Mouse (Mus musculus) layer of hippocampus, postnatal 10 days (tissue): Measurements from ENCODE around the gene Apeh. TPM values are rescaled to one million over a fixed set of nuclear protein-coding genes. Genes with fewer than 3 reads are reported as not detected.

Experiments used
- DNase-seq, 2 experiments: peaks; one replicate each; pipeline ENCODE4 v3.0.0; 2021; ENCODE audit warnings: low spot score in 2 of 2
- total RNA-seq, 2 experiments: library from RNA; stranded (reverse); gene quantifications; 2 replicates each; pipeline ENCODE4 v1.2.3; 2021

Apeh gene
- total RNA-seq, 2 experiments from 2014 or later: 41.0 to 46.7 TPM

- no peak for DNase-seq
Observed at GRCm38 (mm10) chr9:108082988-108083431, 11.4 kb downstream of the Apeh start, which contains the start of gene Rnf123. Rnf123 (minus strand) TSS chr9:108083346.

GRCm38 (mm10) chr9:108082549-108082948, 11.9 kb downstream of the Apeh start:
- DNase-seq: no peak

DNA sequence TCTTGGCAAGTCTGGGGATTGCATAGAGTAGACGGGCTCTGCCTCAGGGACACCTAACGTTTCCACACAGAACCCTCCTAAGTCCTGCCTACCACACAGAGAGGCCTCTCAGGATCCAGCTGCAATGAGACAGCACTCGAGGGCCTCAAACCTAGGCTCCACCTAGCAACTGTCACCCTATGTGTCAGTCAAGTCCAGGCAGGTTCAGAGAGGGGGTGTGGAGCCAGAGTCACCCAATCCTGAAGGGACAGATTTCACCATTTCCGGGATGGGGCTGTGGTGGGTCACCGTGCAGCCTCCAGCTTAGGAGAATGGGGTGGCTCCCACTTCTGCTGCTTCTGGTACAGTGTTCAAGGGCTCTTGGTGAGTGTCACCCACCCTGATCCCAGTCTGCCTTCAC, 14.2 kb downstream of the Apeh start, which contains the start of gene Mst1:
Mst1 (plus strand) TSS at position 269 of the 400 bp plus-strand sequence.
- no peak for DNase-seq

- DNase-seq: no peak
Observed at GRCm38 (mm10) chr9:108073141-108073930, 21.1 kb downstream of the Apeh start.

GRCm38 (mm10) chr9:108072481-108072924, 21.9 kb downstream of the Apeh start:
- DNase-seq: no peak

GRCm38 (mm10) chr9:108071801-108072200, 22.6 kb downstream of the Apeh start:
- no peak for DNase-seq

- no peak for DNase-seq
Observed at GRCm38 (mm10) chr9:108069529-108069928, 24.9 kb downstream of the Apeh start.

- DNase-seq: no peak
Observed at GRCm38 (mm10) chr9:108069007-108069406, 25.4 kb downstream of the Apeh start.

DNA sequence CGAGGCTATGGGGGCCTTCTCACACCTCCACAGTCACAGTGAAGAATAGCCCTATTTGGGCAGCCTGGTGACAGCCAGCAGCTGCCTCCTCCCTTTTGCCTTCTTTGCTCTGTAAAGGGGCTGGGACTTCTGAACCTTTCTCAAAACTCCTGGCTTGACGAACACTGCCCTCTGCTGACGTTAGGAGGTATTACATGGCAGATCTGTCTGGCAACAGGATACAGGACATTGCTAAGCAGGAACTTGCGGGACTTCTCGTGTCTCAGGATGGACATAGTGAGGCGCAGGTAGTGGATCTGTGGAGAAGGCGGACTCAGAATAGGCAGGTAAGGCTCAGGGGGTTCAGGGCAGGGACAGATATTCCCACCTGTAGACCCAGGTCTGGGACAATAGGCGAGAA, 26.5 kb downstream of the Apeh start:
- DNase-seq: peak; percentile 90 to 91

- DNase-seq: no peak
Observed at GRCm38 (mm10) chr9:108067199-108067598, 27.2 kb downstream of the Apeh start.

GRCm38 (mm10) chr9:108065491-108066011, 28.9 kb downstream of the Apeh start:
- peak; percentile 70 to 78 for DNase-seq

DNA sequence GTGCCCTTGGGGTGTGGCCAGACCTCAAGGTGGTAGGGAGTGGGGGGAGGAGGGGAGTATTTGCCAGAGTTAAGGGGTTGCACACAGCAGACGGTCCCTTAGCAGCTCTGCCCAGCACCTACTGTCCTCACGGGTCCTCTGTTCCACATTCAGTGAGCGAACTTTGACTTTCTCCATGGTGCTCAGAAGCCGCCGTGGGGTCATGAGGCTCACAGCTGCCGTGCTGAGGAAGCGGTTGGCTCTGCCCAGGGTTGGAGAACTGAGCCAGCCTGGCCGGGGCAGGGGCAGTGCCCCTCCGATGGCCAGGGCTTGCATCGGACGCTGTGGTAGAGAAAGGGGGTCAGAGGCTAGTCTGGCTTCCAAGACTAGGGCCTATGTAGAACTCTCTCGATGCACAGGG, 31.0 kb downstream of the Apeh start:
- no peak for DNase-seq

- no peak for DNase-seq
Observed at GRCm38 (mm10) chr9:108062142-108062541, 32.3 kb downstream of the Apeh start.

- no peak for DNase-seq
Observed at GRCm38 (mm10) chr9:108058291-108058690, 36.1 kb downstream of the Apeh start.

DNA sequence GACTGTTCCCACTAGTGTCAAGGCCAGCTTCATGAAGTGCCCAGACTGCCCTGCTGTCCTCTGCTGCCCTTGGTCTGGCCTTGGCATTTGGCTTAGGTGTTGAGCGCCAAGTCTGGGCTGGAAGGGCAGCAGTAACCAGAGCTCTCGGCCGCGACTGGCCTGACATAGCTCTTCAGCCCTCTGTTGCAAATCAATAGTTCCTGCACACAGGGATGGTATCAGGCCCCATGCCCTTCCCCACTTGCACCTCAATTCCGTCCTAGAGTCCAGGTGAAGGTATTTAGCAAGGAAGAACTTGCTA, 37.2 kb downstream of the Apeh start:
- DNase-seq: peak in 1 of 2 experiments; percentile 3

DNA sequence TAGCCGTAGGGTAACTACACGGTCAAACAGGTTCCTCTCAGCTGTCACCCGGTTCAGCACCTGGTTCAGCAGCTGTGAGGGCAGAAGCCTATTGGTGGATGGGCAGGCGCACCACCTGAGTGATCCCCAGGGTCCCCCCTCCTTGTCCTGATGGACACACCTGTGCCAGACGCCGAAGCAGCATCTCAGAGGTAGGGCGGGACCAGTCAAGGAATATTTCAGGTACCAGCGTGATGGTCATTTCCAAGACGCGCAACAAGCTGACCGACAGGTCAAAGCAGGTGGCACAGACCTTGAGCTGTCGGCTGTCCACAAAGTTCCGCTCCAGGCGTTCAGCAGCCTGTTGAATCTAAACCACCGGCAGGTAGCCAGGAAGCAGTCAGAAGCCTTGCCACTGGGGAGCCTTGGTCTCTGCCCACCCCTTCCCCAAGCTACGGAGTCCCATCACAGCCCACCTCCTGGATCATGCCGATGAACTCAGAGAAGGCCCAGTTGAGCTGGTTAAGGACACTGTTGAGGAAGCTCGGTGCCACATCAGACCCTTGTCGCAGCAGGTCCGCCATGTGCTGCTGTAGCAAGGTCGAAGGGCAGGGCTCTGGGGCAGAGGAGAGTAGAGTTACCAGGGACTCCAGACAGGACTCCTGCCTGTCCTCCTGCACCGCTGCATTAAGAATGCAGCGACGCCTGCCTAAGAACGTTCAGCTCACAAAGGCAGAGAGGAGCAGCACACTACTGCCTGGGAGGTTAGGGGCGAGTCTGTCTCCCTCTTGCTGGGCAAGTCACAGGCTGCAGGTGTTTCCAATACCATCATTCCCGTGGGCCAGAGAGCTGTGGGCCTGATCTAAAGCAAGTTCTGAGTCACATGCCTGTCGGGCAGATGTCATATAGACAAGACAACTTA, 37.8 kb downstream of the Apeh start:
- DNase-seq: peak in 1 of 2 experiments; percentile 3

DNA sequence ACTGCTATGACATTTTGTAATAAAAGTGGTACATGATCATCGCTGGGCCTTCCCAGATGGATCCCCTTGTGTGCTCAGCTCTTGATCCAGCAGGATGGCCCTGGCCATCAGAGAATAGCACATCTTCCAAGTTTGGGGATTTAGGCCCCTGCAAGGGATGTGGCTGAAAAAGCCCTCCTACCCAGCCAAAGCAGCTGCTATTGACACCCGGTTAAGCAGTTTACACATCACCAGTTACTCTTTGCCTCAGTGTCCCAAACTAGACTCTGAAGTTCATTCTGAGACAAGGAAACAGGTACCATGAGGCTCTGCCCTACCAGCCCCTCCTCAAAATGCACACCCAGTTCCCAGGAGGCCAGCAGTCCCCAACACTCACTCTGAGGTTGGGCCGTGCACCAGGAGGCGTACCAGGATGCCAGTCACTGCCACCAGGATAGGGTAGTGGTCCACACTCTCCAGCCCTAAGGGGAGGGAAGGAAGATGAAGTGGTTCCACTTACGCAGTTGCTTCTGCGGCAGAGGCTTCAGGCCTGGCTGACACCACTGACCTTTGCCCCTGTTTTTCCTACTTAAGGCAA, 38.7 kb downstream of the Apeh start:
- no peak for DNase-seq

DNA sequence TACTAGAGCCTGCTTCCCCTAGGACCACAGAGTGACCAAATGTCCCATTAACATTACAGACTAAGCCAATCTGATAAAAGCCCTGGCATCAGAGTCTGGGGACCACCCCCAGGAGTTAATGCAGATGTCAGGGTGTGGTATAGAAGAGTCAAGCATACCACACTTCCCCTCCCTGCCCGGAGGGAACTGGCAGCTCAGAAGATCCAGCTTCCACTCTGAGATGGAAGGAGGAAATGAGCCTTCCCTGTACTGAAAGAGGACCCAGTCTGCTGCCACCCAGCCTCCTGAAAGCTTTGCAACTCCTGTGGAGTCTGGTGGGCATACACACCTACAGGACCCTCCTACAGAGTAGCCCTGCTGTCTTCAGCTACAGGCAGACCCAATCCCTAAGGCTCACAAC, 39.3 kb downstream of the Apeh start:
- peak in 1 of 2 experiments; percentile 5 for DNase-seq

DNA sequence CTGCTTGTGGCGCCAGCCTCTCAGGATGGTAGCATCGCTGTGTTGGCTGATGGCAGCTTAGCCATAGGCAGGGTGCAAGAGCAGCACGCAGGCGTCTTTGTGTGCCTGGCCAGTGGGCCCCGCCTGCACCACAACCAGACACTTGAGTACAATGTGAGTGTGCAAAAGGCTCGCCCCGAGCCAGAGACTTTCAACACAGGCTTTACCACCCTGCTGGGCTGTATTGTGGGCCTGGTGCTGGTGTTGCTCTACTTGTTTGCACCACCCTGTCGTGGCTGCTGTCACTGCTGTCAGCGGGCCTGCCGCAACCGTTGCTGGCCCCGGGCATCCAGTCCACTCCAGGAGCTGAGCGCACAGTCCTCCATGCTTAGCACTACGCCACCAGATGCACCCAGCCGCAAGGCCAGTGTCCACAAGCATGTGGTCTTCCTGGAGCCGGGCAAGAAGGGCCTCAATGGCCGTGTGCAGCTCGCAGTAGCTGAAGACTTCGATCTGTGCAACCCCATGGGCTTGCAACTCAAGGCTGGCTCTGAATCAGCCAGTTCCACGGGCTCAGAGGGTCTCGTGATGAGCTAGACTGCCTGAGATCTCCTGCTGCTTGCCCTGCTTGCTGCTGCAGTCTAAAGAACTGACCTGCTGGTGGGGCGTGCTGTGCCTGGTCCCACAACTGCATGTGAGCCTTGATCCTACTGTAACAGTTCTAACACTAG, 39.9 kb downstream of the Apeh start:
- DNase-seq: peak in 1 of 2 experiments; percentile 11

GRCm38 (mm10) chr9:108053665-108054225, 40.7 kb downstream of the Apeh start:
- DNase-seq: no peak
